Mouse (Mus musculus) hindbrain, embryonic 11.5 days (tissue): ENCODE data around the gene Sdk1. TPM values are rescaled to one million over a fixed set of nuclear protein-coding genes. Genes with fewer than 3 reads are reported as not detected.
A peak's percentile ranks its signal among the peaks of the same experiment; 100 is the strongest.

Experiments used
- ATAC-seq: fragments of 200-750 bp; cut with Nextera tagmentation; 2 replicates; pipeline ENCODE4 v1.8.0; 2017; ENCODE audit warnings: mild to moderate bottlenecking, moderate TSS enrichment, moderate library complexity; ENCODE audit not compliant: low FRiP score
- DNase-seq: peaks from one replicate; pipeline ENCODE4 v3.0.0-alpha.2; 2015; ENCODE audit warnings: low spot score
- H3K27ac ChIP-seq: fragments of 300-500 bp; sonication (generic); 2 replicates; pipeline ENCODE4 v1.5.1; 2014; ENCODE audit warnings: mild to moderate bottlenecking, low read depth, low read length
- H3K27me3 ChIP-seq: fragments of 300-500 bp; sonication (generic); 2 replicates; pipeline ENCODE4 v1.6.1; 2014; ENCODE audit warnings: mild to moderate bottlenecking, low read length, moderate library complexity, mixed read lengths; ENCODE audit not compliant: control insufficient read depth, insufficient read depth
- H3K36me3 ChIP-seq: fragments of 300-500 bp; sonication (generic); 2 replicates; pipeline ENCODE4 v1.6.1; 2014; ENCODE audit warnings: mild to moderate bottlenecking, low read length, moderate library complexity, mixed read lengths; ENCODE audit not compliant: control insufficient read depth, insufficient read depth
- H3K4me1 ChIP-seq: fragments of 300-500 bp; sonication (generic); replicated peaks from 2 replicates; pipeline ENCODE4 v1.6.1; 2014; ENCODE audit warnings: low read length, mixed read lengths; ENCODE audit not compliant: control insufficient read depth, insufficient read depth
- H3K4me2 ChIP-seq: fragments of 300-500 bp; sonication (generic); replicated peaks from 2 replicates; pipeline ENCODE4 v1.6.1; 2014; ENCODE audit warnings: mild to moderate bottlenecking, low read depth, low read length
- H3K4me3 ChIP-seq: fragments of 300-500 bp; sonication (generic); 2 replicates; pipeline ENCODE4 v1.5.1; 2014; ENCODE audit warnings: low read depth, low read length
- H3K9ac ChIP-seq: fragments of 300-500 bp; sonication (generic); 2 replicates; pipeline ENCODE4 v1.6.1; 2014; ENCODE audit warnings: low read depth, low read length
- H3K9me3 ChIP-seq: fragments of 300-500 bp; sonication (generic); 2 replicates; pipeline ENCODE4 v1.6.1; 2016; ENCODE audit warnings: low read length; ENCODE audit not compliant: control insufficient read depth
- WGBS: fragments of 180-500 bp; shearing (Covaris S2); extraction: QIAGEN DNeasy Blood & Tissue Kit; methylation state at CpG from one replicate; pipeline ENCODE4 v1.1.7; 2014; 5-methylcytosine and 5-hydroxymethylcytosine counted together
- polyA plus RNA-seq: library from polyadenylated mRNA; unstranded; fragments of >200 nt; fragmentation: Nextera tagmentation; extraction: Ambion mirVana; gene quantifications from 2 replicates; pipeline ENCODE4 v1.2.1, GENCODE M21; 2014

The Sdk1 gene
- polyA plus RNA-seq, 1 experiment from 2014 or later, result 1.1 TPM

DNA sequence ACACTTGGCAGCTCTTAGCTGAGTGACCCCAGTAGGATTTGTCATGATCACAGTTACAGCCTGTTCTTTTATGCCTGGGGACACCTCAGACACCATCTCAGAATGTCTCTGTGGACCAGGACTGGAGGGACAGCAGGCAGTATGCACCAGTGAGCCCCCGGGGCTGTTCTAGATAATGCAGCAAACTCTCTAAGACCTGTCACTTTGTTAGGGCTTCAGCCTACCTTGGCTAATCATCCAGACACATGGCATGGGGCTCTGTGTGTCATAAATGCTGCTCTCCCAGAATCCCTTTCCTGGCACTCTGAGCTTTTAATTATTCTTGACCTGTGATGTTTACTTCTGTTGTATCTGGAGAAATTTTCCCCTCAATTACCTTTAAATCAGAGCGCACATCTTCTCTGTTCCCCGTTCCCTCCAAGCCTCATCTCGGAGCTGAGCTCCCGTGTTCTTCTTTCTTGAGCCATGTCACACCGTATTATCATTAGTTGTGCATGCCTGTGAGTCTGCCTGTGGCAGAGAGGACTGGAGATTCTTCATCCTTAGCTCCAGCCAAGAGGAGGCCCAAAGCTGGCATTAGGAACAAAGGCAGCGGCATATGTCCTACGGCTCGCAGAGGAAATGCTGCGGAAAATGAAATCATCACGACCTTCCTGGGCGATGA, 448.3 kb downstream of the Sdk1 start:
- Histone ChIP-seq H3K4me1 (0 out of 2 replicates have a peak, but pooled peaks cover 2% of the 10 kb centered on the region), H3K27ac (no peak overlapping the region), H3K9me3 (no peaks in the 10 kb centered on the region), H3K27me3 (no peaks in the 10 kb centered on the region), H3K9ac (no peak overlapping the region), H3K36me3 (no peaks in the 10 kb centered on the region), H3K4me2 (no peak overlapping the region), H3K4me3 (no peak overlapping the region)
- DNase-seq, result no peak
- 90% methylated on average over 12 of the region's 12 CpGs for WGBS
- no peak for ATAC-seq

DNA sequence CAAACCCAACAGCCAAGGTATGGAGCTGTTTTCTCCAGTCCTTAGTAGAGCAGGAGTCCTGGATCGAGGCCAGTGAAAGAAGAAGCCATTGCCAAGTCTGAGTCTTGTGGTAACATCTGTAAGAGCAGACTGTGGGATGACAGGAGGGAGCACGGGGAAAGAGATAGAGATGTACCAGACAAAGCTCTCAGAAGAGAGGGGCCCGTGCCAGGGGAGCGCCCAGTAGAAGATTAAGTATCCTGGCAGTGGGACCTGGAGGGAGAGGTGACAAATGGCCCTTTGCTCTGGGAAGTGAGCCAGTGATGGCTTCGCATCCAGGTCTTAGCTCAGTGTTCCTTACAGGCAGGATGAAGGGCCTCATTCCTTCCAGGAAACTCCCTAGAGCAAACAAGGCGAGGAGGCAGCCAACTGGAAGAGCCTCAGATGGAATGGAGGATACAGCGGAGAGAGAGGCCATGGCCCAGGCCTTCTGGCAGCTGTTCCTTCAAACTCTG, 450.2 kb downstream of the Sdk1 start:
- DNase-seq (no peak), ATAC-seq (no peak)
- Histone ChIP-seq H3K27ac (no peak overlapping the region), H3K9me3 (no peaks in the 10 kb centered on the region), H3K9ac (no peak overlapping the region), H3K4me2 (no peak overlapping the region), H3K27me3 (no peaks in the 10 kb centered on the region), H3K36me3 (no peaks in the 10 kb centered on the region), H3K4me1 (0 out of 2 replicates have a peak, but pooled peaks cover 2% of the 10 kb centered on the region), H3K4me3 (no peak overlapping the region)
- 91% methylated on average over 7 of the region's 7 CpGs for WGBS

DNA sequence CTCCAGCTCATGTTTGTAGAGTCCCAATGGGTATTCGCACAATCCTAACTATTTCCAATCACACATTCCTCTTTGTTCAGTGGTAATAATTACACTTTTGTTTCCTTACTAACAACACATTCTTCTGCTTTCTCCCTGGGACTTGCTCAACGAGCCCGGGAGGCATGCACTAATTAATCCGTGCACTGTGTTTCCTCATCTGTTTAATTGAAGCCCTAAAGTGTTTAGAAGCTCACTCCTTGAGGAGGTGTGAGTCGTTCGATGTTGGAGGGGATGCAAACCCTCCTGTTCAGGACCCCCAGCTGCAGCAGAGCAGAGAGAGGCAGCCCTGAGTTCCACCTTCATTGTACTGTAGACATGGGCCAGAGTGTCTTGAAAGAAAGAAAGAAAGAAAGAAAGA, 452.4 kb downstream of the Sdk1 start:
- H3K9me3 ChIP-seq, result no peaks in the 10 kb centered on the region
- H3K4me2 ChIP-seq, result no peak overlapping the region
- no peaks in the 10 kb centered on the region for H3K27me3 ChIP-seq
- WGBS, result 75% methylated on average over 6 of the region's 6 CpGs
- H3K4me3 ChIP-seq, result no peak overlapping the region
- no peak for DNase-seq
- no peak overlapping the region for H3K27ac ChIP-seq
- ATAC-seq, result no peak
- H3K36me3 ChIP-seq, result no peaks in the 10 kb centered on the region
- 0 out of 2 replicates have a peak overlapping the region, but pooled peaks have one; percentile 7 for H3K9ac ChIP-seq
- 0 out of 2 replicates have a peak, but pooled peaks cover 2% of the 10 kb centered on the region for H3K4me1 ChIP-seq

DNA sequence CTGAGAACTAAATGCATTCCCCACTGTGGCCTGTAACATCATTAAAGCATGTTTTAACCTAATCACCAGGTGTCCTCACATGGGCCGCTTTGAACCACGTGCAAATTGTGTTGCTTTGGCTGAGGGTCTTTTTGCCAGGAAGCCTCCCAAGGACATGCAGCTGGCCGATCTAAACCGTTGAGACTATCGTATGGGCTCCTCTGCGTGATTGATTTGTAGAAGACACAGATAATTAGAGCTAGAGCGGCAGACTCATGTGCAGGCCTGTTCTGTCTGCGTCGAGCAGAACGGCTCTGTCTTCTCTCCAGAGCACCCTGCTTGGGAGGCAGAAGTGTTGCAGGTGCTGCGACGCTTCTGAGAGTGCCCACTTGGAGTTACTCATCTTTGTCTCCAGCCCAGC, 453.6 kb downstream of the Sdk1 start:
- Histone ChIP-seq H3K27me3 (no peaks in the 10 kb centered on the region), H3K4me1 (0 out of 2 replicates have a peak, but pooled peaks cover 2% of the 10 kb centered on the region), H3K9ac (no peak overlapping the region), H3K27ac (no peak overlapping the region), H3K4me2 (no peak overlapping the region), H3K9me3 (no peaks in the 10 kb centered on the region), H3K4me3 (no peak overlapping the region), H3K36me3 (no peaks in the 10 kb centered on the region)
- WGBS, result 58% methylated on average over 12 of the region's 12 CpGs
- no peak for DNase-seq
- ATAC-seq, result no peak

DNA sequence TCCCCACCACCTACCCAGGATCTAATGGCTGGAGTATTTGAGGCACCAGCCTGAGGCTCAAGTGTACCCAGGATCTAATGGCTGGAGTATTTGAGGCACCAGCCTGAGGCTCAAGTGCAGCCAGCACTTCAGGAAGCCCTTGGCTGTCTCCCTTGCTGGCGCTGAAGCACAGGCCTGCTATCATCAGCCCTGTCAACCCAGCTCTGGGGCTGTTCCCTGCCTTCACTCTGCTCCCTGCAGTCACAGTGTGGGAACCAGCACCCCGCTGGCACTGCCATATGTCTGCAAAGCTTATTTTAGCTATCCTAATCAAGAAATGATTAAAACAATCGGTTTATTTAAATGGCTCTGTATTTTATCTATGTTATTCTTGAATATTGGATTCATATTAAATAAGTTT, 457.1 kb downstream of the Sdk1 start:
- no peak overlapping the region for H3K27ac ChIP-seq
- no peaks in the 10 kb centered on the region for H3K36me3 ChIP-seq
- WGBS, result 48% methylated on average over 3 of the region's 3 CpGs
- no peak overlapping the region for H3K4me3 ChIP-seq
- H3K4me1 ChIP-seq, result 0 out of 2 replicates have a peak, but pooled peaks cover 1% of the 10 kb centered on the region
- H3K4me2 ChIP-seq, result no peak overlapping the region
- no peaks in the 10 kb centered on the region for H3K9me3 ChIP-seq
- no peak for DNase-seq
- no peak overlapping the region for H3K9ac ChIP-seq
- no peaks in the 10 kb centered on the region for H3K27me3 ChIP-seq
- ATAC-seq, result no peak

DNA sequence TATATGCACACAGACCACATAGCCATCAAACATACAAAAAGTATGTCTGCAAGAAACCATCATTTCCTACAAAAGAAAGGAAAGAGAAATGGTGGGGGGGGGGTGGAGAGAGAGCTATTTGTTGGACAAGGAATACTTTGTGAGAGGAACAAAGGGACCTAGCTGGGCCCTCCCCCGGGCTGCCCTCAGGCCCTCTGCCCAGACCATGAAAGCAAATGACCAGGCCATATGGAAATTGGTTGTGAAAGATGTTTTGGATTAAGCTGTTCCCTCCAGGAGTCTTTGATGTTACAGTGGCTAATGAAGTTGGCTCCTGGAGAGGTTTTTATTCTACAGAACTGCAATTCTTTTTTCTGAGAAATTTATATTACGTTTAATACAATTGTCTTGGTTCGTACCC, 479.5 kb downstream of the Sdk1 start:
- Histone ChIP-seq H3K27ac (no peak overlapping the region), H3K27me3 (no peaks in the 10 kb centered on the region), H3K4me3 (no peak overlapping the region), H3K4me1 (no peaks in the 10 kb centered on the region), H3K4me2 (no peak overlapping the region), H3K9ac (no peak overlapping the region), H3K36me3 (no peaks in the 10 kb centered on the region), H3K9me3 (no peaks in the 10 kb centered on the region)
- DNase-seq (peak; percentile 14), ATAC-seq (no peak)
- WGBS, result 47% methylated on average over 3 of the region's 3 CpGs

DNA sequence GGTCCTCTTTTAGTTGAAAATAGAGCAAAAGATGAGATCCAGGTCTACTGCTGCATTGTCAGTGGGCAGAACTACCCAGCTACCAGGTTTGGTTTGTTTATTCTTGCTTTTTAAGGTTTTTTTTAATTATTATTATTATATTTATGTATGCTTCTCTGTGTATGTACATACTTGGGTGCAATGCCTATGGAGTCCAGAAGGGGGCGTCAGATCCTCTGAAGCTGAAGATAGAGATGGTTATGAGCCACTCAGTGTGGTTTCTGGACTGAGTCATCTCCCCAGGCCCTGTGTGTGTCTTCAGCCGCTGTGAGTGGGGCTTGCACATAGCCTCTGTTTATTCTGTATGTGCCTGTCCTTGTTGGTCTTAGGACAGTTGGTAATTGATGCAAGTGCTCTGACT, 486.7 kb downstream of the Sdk1 start:
- 66% methylated on average over 2 of the region's 2 CpGs for WGBS
- Histone ChIP-seq H3K9me3 (no peaks in the 10 kb centered on the region), H3K27ac (no peak overlapping the region), H3K9ac (no peak overlapping the region), H3K4me2 (no peak overlapping the region), H3K27me3 (no peaks in the 10 kb centered on the region), H3K4me1 (no peaks in the 10 kb centered on the region), H3K36me3 (no peaks in the 10 kb centered on the region), H3K4me3 (no peak overlapping the region)
- DNase-seq, result no peak
- no peak for ATAC-seq

DNA sequence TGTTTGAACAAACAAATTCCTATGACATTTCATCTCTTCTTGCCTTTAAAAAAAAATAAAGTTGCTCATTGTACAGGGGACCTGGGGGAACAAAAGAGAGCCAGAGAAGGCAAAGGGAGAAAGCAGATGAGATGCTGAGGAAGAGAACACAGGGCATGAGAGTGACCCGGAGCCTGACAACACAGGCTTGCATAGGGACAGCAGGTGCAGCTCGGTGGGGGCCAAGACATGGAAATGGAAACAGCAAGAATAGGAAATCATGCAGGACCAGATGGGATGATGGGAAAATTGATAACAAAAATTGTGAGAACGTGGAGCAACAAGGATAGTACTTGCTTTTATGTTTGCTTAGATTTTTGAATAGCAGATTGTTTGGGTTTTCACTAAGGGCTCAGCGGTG, 488.7 kb downstream of the Sdk1 start:
- DNase-seq (no peak), ATAC-seq (no peak)
- Histone ChIP-seq H3K27ac (no peak overlapping the region), H3K36me3 (no peaks in the 10 kb centered on the region), H3K9ac (no peak overlapping the region), H3K27me3 (no peaks in the 10 kb centered on the region), H3K4me3 (no peak overlapping the region), H3K9me3 (no peaks in the 10 kb centered on the region), H3K4me1 (no peaks in the 10 kb centered on the region), H3K4me2 (no peak overlapping the region)
- WGBS, result 57% methylated on average over 4 of the region's 4 CpGs

DNA sequence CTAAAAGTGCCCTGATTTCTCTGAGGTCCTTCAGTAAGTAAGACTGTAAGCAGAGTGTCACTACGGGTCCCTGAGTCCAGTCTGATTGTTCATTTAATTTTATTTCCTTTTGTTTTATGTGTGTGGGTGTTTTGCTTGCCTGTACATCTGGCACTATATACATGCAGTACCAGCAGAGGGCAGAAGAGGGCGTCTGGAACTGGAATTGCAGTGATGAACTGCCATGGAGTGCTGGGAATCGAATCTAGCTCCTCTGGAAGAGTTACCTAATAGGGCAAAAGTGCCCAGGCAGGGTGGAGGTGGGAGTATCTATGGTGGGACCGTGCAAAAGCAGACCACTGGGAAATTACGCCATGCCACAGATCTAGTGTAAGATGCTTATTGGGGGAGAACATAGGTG, 497.4 kb downstream of the Sdk1 start:
- H3K9ac ChIP-seq, result no peak overlapping the region
- DNase-seq (no peak), ATAC-seq (no peak)
- no peaks in the 10 kb centered on the region for H3K27me3 ChIP-seq
- no peaks in the 10 kb centered on the region for H3K4me1 ChIP-seq
- no peak overlapping the region for H3K4me2 ChIP-seq
- no peak overlapping the region for H3K4me3 ChIP-seq
- WGBS, result 76% methylated on average over 5 of the region's 5 CpGs
- H3K27ac ChIP-seq, result no peak overlapping the region
- H3K36me3 ChIP-seq, result no peaks in the 10 kb centered on the region
- H3K9me3 ChIP-seq, result no peaks in the 10 kb centered on the region
